Mouse (Mus musculus): ENCODE data around the gene Serpinb9b. TPM values are rescaled to one million over a fixed set of nuclear protein-coding genes. Genes with fewer than 3 reads are reported as not detected.
"Not testable (repeated sequence)": the region's sequence is repeated elsewhere in the genome, so short reads cannot be mapped to it uniquely, and the experiment has no call there.

Serpinb9b gene
- polyA plus RNA-seq, 1 experiment from 2014 or later: not detected

DNA sequence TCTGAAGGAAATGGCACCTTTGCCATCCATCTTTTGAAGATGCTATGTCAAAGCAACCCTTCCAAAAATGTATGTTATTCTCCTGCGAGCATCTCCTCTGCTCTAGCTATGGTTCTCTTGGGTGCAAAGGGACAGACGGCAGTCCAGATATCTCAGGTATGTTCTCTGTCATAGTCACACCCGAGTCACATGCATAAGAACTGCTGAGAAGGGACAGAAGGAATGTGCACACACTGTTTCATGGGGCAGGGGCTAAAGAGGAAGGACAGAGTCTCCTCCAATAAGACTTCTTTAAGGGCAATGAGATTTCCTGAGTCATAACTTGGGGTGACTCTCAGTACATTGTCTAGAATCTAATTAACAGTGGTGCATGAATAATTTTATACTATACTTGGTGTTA, 20.7 kb upstream of the Serpinb9b start:
- Histone ChIP-seq H3K27ac (no peak overlapping the region), H3K4me1 (peaks cover 7% of the 10 kb centered on the region; the same call in 1 of the 2 replicates), H3K27me3 (no peaks in the 10 kb centered on the region), H3K4me3 (no peak overlapping the region), H3K36me3 (no peaks in the 10 kb centered on the region), H3K9ac (no peak overlapping the region), H3K9me3 (no peaks in the 10 kb centered on the region), H3K4me2 (replicated peaks) (no peak overlapping the region)
- WGBS: 90% methylated on average over 3 of the region's 3 CpGs
- ATAC-seq (ENCODE audit: low FRiP score, low read depth): no peak

GRCm38 (mm10) chr13:33012395-33012794, 14.8 kb upstream of the Serpinb9b start:
- H3K4me2 ChIP-seq (replicated peaks): no peak overlapping the region
- 86% methylated on average over 1 of the region's 1 CpGs for WGBS
- H3K9ac ChIP-seq: no peak overlapping the region
- H3K36me3 ChIP-seq: no peaks in the 10 kb centered on the region
- ATAC-seq (ENCODE audit: low FRiP score, low read depth): no peak
- H3K4me3 ChIP-seq: no peak overlapping the region
- H3K27me3 ChIP-seq: no peaks in the 10 kb centered on the region
- H3K27ac ChIP-seq: no peak overlapping the region
- no peaks in the 10 kb centered on the region for H3K4me1 ChIP-seq
- no peaks in the 10 kb centered on the region for H3K9me3 ChIP-seq

DNA sequence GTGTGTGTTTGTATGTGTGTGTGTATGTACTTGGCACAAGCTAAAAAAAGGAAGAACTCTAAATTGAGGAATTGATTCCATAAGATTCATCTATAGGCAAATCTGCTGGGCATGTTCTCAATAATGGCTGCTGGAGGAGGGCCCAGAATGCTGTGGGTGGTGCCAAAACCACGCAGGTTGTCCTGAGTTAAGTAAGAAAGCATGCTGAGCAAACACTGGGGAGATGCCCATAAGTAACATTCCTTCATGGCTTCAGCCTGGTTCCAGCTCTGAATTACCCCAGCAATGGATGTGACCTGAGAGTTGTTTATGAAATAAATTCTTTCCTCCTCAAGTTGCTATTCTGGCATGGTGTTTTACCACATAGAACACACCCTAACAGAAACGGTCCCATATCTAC, 13.9 kb upstream of the Serpinb9b start:
- no peaks in the 10 kb centered on the region for H3K9me3 ChIP-seq
- no peaks in the 10 kb centered on the region for H3K4me1 ChIP-seq
- no peak overlapping the region for H3K4me3 ChIP-seq
- 67% methylated on average over 2 of the region's 2 CpGs for WGBS
- no peaks in the 10 kb centered on the region for H3K36me3 ChIP-seq
- H3K4me2 ChIP-seq (replicated peaks): no peak overlapping the region
- ATAC-seq (ENCODE audit: low FRiP score, low read depth): no peak
- H3K27ac ChIP-seq: no peak overlapping the region
- H3K9ac ChIP-seq: no peak overlapping the region
- no peaks in the 10 kb centered on the region for H3K27me3 ChIP-seq

- Histone ChIP-seq H3K27me3 (no peaks in the 10 kb centered on the region), H3K4me1 (no peaks in the 10 kb centered on the region), H3K4me2 (replicated peaks) (no peak overlapping the region), H3K9ac (no peak overlapping the region), H3K36me3 (no peaks in the 10 kb centered on the region), H3K9me3 (no peaks in the 10 kb centered on the region), H3K27ac (no peak overlapping the region), H3K4me3 (no peak overlapping the region)
- no peak for ATAC-seq (ENCODE audit: low FRiP score, low read depth)
- 79% methylated on average over 1 of the region's 1 CpGs for WGBS
These were observed 4.8 kb upstream of the Serpinb9b start for GRCm38 (mm10) chr13:33022371-33022770.

GRCm38 (mm10) chr13:33026427-33027057, 674 bp upstream of the Serpinb9b start:
- no peak for ATAC-seq (ENCODE audit: low FRiP score, low read depth)
- H3K4me2 ChIP-seq (replicated peaks): no peak overlapping the region
- 70% methylated on average over 1 of the region's 1 CpGs for WGBS

DNA sequence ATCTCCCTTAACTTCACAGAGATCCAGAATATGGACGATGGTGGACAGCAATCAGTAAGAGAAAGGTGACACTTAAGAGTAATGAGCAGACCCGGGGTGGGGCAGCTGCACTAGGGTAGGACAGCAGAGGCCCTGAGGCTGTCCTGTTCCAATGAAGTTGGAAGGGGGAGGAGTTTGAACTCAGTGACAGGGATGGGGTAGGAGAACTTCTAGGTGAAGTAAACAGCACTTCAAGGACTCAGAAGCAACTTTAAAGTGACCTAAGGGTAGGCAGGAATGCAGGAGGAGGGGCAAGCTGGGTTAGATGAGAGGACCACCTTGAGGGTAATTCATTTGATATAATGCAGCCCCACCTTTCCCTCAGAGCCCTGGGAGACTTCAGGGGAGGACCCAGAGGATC, 930 bp downstream of the Serpinb9b start:
- H3K9ac ChIP-seq: no peak overlapping the region
- no peaks in the 10 kb centered on the region for H3K27me3 ChIP-seq
- H3K27ac ChIP-seq: no peak overlapping the region
- H3K4me1 ChIP-seq: no peaks in the 10 kb centered on the region
- H3K36me3 ChIP-seq: no peaks in the 10 kb centered on the region
- no peak overlapping the region for H3K4me2 ChIP-seq (replicated peaks)
- ATAC-seq (ENCODE audit: low FRiP score, low read depth): no peak
- WGBS: 18% methylated on average over 2 of the region's 2 CpGs
- no peaks in the 10 kb centered on the region for H3K9me3 ChIP-seq
- no peak overlapping the region for H3K4me3 ChIP-seq

More at GRCm38 (mm10) chr13:33026427-33027057, 674 bp upstream of the Serpinb9b start:
- Histone ChIP-seq H3K9me3 (no peaks in the 10 kb centered on the region), H3K9ac (no peak overlapping the region), H3K4me3 (no peak overlapping the region), H3K27me3 (no peaks in the 10 kb centered on the region), H3K27ac (no peak overlapping the region), H3K4me1 (no peaks in the 10 kb centered on the region), H3K36me3 (no peaks in the 10 kb centered on the region)

- Histone ChIP-seq H3K27ac (no peak overlapping the region), H3K9ac (no peak overlapping the region), H3K4me1 (no peaks in the 10 kb centered on the region), H3K4me2 (replicated peaks) (no peak overlapping the region), H3K27me3 (no peaks in the 10 kb centered on the region), H3K36me3 (no peaks in the 10 kb centered on the region), H3K9me3 (no peaks in the 10 kb centered on the region), H3K4me3 (no peak overlapping the region)
- WGBS: 55% methylated on average over 2 of the region's 2 CpGs
- ATAC-seq (ENCODE audit: low FRiP score, low read depth): no peak
These were observed 1.3 kb downstream of the Serpinb9b start for GRCm38 (mm10) chr13:33028550-33028949.

DNA sequence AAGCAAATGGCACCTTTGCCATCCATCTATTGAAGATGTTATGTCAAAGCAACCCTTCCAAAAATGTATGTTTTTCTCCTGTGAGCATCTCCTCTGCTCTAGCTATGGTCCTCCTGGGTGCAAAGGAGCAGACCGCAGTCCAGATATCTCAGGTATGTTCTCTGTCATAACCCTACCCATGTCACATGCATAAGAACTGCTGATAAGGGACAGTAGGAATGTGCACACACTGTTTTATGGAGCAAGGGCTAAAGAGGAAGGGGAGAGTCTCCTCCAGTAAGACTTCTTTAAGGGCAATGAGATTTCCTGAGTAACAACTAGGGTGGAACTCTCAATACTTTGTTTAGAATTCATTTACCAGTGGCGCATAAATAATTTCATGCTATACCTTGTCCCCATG, 2.3 kb downstream of the Serpinb9b start:
- not testable (repeated sequence) for ATAC-seq (ENCODE audit: low FRiP score, low read depth); H3K9me3 ChIP-seq; H3K27me3 ChIP-seq; H3K27ac ChIP-seq; H3K9ac ChIP-seq; H3K4me1 ChIP-seq; H3K4me2 ChIP-seq (replicated peaks); H3K4me3 ChIP-seq; H3K36me3 ChIP-seq
- WGBS: 96% methylated on average over 2 of the region's 2 CpGs

DNA sequence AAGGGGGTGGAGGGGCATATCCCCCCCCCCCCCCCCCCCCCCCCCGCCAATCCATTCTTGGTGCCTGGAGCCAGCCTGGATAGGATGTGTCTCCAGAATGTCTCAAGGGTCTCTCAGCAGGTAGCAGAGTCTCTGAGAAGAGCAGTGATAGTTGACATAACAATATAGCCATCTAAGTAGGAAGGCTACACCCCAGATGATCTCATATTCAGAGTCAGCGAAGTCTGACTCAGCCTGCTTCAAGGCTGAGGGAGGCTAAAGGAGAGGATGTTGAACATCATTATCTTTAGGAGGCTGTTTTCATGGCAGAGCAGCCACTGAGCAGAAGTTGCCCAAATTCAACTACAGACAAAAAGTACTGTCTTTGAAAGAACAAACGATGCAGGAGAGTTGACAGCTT, 3.1 kb downstream of the Serpinb9b start:
- Histone ChIP-seq H3K27me3 (no peaks in the 10 kb centered on the region), H3K4me1 (no peaks in the 10 kb centered on the region), H3K4me2 (replicated peaks) (no peak overlapping the region), H3K9me3 (no peaks in the 10 kb centered on the region), H3K36me3 (no peaks in the 10 kb centered on the region), H3K9ac (no peak overlapping the region), H3K4me3 (no peak overlapping the region), H3K27ac (no peak overlapping the region)
- no peak for ATAC-seq (ENCODE audit: low FRiP score, low read depth)
- 91% methylated on average over 2 of the region's 3 CpGs for WGBS

DNA sequence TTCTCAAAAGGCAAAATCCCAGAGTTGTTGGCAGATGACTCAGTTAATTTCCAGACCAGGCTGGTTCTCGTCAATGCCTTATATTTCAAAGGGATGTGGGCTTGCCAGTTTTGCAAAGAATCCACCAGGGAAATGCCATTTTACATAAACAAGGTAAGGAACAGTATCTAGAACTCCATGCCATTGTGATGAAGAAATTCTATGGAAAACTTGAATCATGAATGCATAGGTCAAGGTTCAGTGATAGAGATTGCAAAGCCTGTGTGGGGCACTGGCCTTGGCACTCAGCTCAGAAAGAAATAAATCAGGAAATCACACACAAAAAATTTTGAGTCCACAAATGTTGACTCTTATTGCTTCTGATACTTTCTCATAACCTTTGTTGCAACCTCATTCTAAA, 8.3 kb downstream of the Serpinb9b start:
- H3K9me3 ChIP-seq: no peaks in the 10 kb centered on the region
- no peaks in the 10 kb centered on the region for H3K4me1 ChIP-seq
- no peak overlapping the region for H3K27ac ChIP-seq
- WGBS: 65% methylated on average over 1 of the region's 1 CpGs
- H3K4me2 ChIP-seq (replicated peaks): no peak overlapping the region
- H3K36me3 ChIP-seq: no peaks in the 10 kb centered on the region
- H3K4me3 ChIP-seq: no peak overlapping the region
- H3K9ac ChIP-seq: no peak overlapping the region
- ATAC-seq (ENCODE audit: low FRiP score, low read depth): no peak
- no peaks in the 10 kb centered on the region for H3K27me3 ChIP-seq

DNA sequence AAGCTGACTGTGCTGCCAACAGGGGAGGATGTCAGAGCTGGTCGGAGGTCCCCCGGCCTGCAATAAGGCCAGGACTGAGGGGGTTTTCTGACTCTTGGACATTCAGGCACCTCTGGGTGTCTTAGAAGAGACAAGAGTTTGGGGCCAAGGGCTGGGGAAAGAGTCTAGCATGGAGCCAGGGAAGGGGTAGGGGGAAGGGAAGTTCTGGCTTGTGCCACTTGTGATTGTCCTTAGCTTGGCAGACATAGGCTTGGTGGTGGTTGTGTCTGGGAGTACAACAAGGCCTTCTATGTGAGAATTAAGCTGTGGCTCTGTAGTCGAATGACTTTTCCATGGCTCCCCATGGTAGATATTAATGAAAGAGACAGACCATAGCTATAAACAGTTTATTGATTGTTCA, 16.3 kb downstream of the Serpinb9b start:
- no peaks in the 10 kb centered on the region for H3K4me1 ChIP-seq
- WGBS: 92% methylated on average over 3 of the region's 3 CpGs

DNA sequence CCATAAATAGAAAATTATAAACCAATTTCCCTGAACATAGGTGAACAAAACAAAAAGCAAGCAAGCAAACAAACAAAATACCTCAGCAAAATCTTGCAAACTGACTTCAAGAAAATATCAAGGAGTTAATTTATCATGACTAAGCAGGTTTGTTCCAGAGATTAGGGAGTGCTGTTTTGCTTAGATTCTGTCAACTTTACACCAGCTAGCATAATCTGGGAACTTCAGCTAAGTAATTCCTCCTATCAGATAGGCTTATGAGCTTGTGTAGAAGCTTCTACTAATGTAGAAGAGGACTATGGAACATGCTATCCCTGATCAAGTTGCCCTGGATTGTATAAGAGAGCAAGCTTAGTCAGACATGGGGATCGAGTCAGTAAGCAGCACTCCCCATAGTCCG, 20.0 kb downstream of the Serpinb9b start:
- Histone ChIP-seq H3K36me3 (no peaks in the 10 kb centered on the region), H3K9me3 (no peaks in the 10 kb centered on the region), H3K27ac (no peak overlapping the region), H3K27me3 (no peaks in the 10 kb centered on the region), H3K4me1 (no peaks in the 10 kb centered on the region), H3K4me2 (replicated peaks) (no peak overlapping the region), H3K9ac (no peak overlapping the region), H3K4me3 (no peak overlapping the region)
- 81% methylated on average over 2 of the region's 2 CpGs for WGBS
- no peak for ATAC-seq (ENCODE audit: low FRiP score, low read depth)

More for the DNA sequence above, 16.3 kb downstream of the Serpinb9b start:
- Histone ChIP-seq H3K4me3 (no peak overlapping the region), H3K36me3 (no peaks in the 10 kb centered on the region), H3K27ac (no peak overlapping the region), H3K4me2 (replicated peaks) (no peak overlapping the region), H3K9ac (no peak overlapping the region), H3K27me3 (no peaks in the 10 kb centered on the region), H3K9me3 (no peaks in the 10 kb centered on the region)
- ATAC-seq (ENCODE audit: low FRiP score, low read depth): no peak

DNA sequence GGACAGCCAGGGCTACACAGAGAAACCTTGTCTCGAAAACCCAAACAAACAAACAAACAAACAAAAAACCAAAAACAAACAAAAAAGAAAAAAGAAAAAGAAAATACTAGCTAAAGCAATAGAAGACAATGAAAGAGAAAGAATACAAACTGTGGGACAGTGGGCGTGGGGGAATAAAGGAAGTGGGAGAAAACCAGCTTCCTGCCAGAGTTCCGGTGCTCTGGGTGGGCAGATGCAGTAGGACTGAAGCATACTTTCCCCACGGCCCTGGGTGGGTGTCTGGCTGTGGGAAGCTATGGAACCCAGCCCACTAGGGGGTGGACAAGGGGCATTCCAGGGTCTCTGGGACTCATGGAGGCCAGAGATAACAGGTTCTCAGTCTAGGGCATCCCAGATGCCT, 21.0 kb downstream of the Serpinb9b start:
- no peaks in the 10 kb centered on the region for H3K27me3 ChIP-seq
- WGBS: 73% methylated on average over 4 of the region's 4 CpGs
- H3K27ac ChIP-seq: no peak overlapping the region
- no peak for ATAC-seq (ENCODE audit: low FRiP score, low read depth)
- no peaks in the 10 kb centered on the region for H3K4me1 ChIP-seq
- no peak overlapping the region for H3K9ac ChIP-seq
- no peak overlapping the region for H3K4me3 ChIP-seq
- H3K9me3 ChIP-seq: no peaks in the 10 kb centered on the region
- H3K4me2 ChIP-seq (replicated peaks): no peak overlapping the region
- H3K36me3 ChIP-seq: no peaks in the 10 kb centered on the region

Measured in limb, embryonic 13.5 days (tissue).